Mouse (Mus musculus): ENCODE results near the gene Myom1. TPM values are rescaled to one million over a fixed set of nuclear protein-coding genes. Genes with fewer than 3 reads are reported as not detected.

Myom1 gene
- polyA plus RNA-seq, 1 experiment from 2014 or later = 2.6 TPM

DNA sequence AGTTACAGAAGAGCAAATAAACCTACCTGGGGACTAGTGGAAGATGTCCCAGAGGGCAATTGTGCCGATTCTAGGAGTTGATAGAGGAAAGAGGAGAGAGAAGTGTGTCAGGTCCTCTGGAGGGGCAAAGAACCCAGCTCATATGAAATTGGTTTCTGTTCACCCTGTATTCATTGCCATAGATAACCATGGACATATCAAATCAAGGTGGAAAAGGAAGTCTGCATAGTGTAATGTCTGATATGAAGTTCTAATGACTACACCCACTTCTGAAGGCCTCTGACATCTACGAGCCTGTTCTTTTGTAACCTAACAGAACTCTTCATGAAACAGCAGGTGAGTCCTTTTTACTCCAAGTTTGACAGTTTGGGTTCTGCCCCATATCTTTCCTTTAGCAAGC, 1.3 kb downstream of the Myom1 start:
- Histone ChIP-seq H3K27ac (replicated peaks) (peak overlapping the region; percentile 98), H3K9me3 (replicated peaks) (no peaks in the 10 kb centered on the region), H3K9ac (peak overlapping the region; percentile 96; the same call in 1 of the 2 replicates), H3K27me3 (no peaks in the 10 kb centered on the region), H3K36me3 (replicated peaks) (peaks cover 5% of the 10 kb centered on the region; the same call in 1 of the 2 replicates), H3K4me1 (replicated peaks) (peaks cover 41% of the 10 kb centered on the region), H3K4me2 (peak overlapping the region; percentile 81), H3K4me3 (replicated peaks) (no peak overlapping the region)
- 33% methylated on average over 2 of the region's 2 CpGs for WGBS (ENCODE audit: insufficient replicate concordance)
- ATAC-seq (ENCODE audit: insufficient read depth) = no peak

GRCm38 (mm10) chr17:71004186-71004960, 1.9 kb downstream of the Myom1 start:
- peak overlapping the region; percentile 98 for H3K27ac ChIP-seq (replicated peaks)
- 71% methylated on average over 10 of the region's 10 CpGs for WGBS (ENCODE audit: insufficient replicate concordance)
- H3K9ac ChIP-seq = no peak overlapping the region
- H3K4me2 ChIP-seq = peak overlapping the region; percentile 81
- H3K4me3 ChIP-seq (replicated peaks) = no peak overlapping the region
- ATAC-seq (ENCODE audit: insufficient read depth) = no peak
- peaks cover 38% of the 10 kb centered on the region for H3K4me1 ChIP-seq (replicated peaks)
- peaks cover 2% of the 10 kb centered on the region; the same call in 1 of the 2 replicates for H3K36me3 ChIP-seq (replicated peaks)
- no peaks in the 10 kb centered on the region for H3K27me3 ChIP-seq
- no peaks in the 10 kb centered on the region for H3K9me3 ChIP-seq (replicated peaks)

- Histone ChIP-seq H3K4me2 (no peak overlapping the region), H3K36me3 (replicated peaks) (no peaks in the 10 kb centered on the region), H3K27me3 (no peaks in the 10 kb centered on the region), H3K9ac (no peak overlapping the region), H3K4me3 (replicated peaks) (no peak overlapping the region), H3K27ac (replicated peaks) (no peak overlapping the region), H3K4me1 (replicated peaks) (peaks cover 22% of the 10 kb centered on the region), H3K9me3 (replicated peaks) (no peaks in the 10 kb centered on the region)
- no peak for ATAC-seq (ENCODE audit: insufficient read depth)
- 60% methylated on average over 5 of the region's 5 CpGs for WGBS (ENCODE audit: insufficient replicate concordance)
Measured at GRCm38 (mm10) chr17:71006976-71007375, 4.5 kb downstream of the Myom1 start.

GRCm38 (mm10) chr17:71008676-71009075, 6.2 kb downstream of the Myom1 start:
- 66% methylated on average over 3 of the region's 3 CpGs for WGBS (ENCODE audit: insufficient replicate concordance)
- no peak overlapping the region for H3K27ac ChIP-seq (replicated peaks)
- H3K9ac ChIP-seq = no peak overlapping the region
- no peak overlapping the region for H3K4me3 ChIP-seq (replicated peaks)
- no peak overlapping the region for H3K4me2 ChIP-seq
- no peaks in the 10 kb centered on the region for H3K36me3 ChIP-seq (replicated peaks)
- no peak for ATAC-seq (ENCODE audit: insufficient read depth)
- no peaks in the 10 kb centered on the region for H3K27me3 ChIP-seq
- peaks cover 11% of the 10 kb centered on the region for H3K4me1 ChIP-seq (replicated peaks)
- no peaks in the 10 kb centered on the region for H3K9me3 ChIP-seq (replicated peaks)

GRCm38 (mm10) chr17:71009751-71010150, 7.3 kb downstream of the Myom1 start:
- Histone ChIP-seq H3K4me3 (replicated peaks) (no peak overlapping the region), H3K36me3 (replicated peaks) (no peaks in the 10 kb centered on the region), H3K27ac (replicated peaks) (no peak overlapping the region), H3K4me2 (no peak overlapping the region), H3K9me3 (replicated peaks) (no peaks in the 10 kb centered on the region), H3K4me1 (replicated peaks) (no peaks in the 10 kb centered on the region), H3K9ac (no peak overlapping the region), H3K27me3 (no peaks in the 10 kb centered on the region)
- no peak for ATAC-seq (ENCODE audit: insufficient read depth)
- 63% methylated on average over 1 of the region's 1 CpGs for WGBS (ENCODE audit: insufficient replicate concordance)

GRCm38 (mm10) chr17:71010646-71011242, 8.3 kb downstream of the Myom1 start:
- Histone ChIP-seq H3K4me2 (no peak overlapping the region), H3K4me3 (replicated peaks) (no peak overlapping the region), H3K9me3 (replicated peaks) (no peaks in the 10 kb centered on the region), H3K27me3 (no peaks in the 10 kb centered on the region), H3K4me1 (replicated peaks) (no peaks in the 10 kb centered on the region), H3K36me3 (replicated peaks) (no peaks in the 10 kb centered on the region), H3K9ac (no peak overlapping the region), H3K27ac (replicated peaks) (no peak overlapping the region)
- peak; percentile 37; the same call in 1 of the 2 replicates for ATAC-seq (ENCODE audit: insufficient read depth)
- WGBS (ENCODE audit: insufficient replicate concordance) = 62% methylated on average over 7 of the region's 7 CpGs

- no peak for ATAC-seq (ENCODE audit: insufficient read depth)
- no peaks in the 10 kb centered on the region for H3K27me3 ChIP-seq
- H3K9me3 ChIP-seq (replicated peaks) = no peaks in the 10 kb centered on the region
- no peak overlapping the region for H3K4me3 ChIP-seq (replicated peaks)
- H3K4me2 ChIP-seq = no peak overlapping the region
- no peak overlapping the region for H3K9ac ChIP-seq
- 64% methylated on average over 9 of the region's 9 CpGs for WGBS (ENCODE audit: insufficient replicate concordance)
- no peaks in the 10 kb centered on the region for H3K4me1 ChIP-seq (replicated peaks)
- no peaks in the 10 kb centered on the region for H3K36me3 ChIP-seq (replicated peaks)
- H3K27ac ChIP-seq (replicated peaks) = no peak overlapping the region
Measured at GRCm38 (mm10) chr17:71011931-71012662, 9.7 kb downstream of the Myom1 start.

- WGBS (ENCODE audit: insufficient replicate concordance) = 73% methylated on average over 6 of the region's 6 CpGs
- no peaks in the 10 kb centered on the region for H3K4me1 ChIP-seq (replicated peaks)
- no peak for ATAC-seq (ENCODE audit: insufficient read depth)
Measured at GRCm38 (mm10) chr17:71013105-71013504, 10.7 kb downstream of the Myom1 start.

DNA sequence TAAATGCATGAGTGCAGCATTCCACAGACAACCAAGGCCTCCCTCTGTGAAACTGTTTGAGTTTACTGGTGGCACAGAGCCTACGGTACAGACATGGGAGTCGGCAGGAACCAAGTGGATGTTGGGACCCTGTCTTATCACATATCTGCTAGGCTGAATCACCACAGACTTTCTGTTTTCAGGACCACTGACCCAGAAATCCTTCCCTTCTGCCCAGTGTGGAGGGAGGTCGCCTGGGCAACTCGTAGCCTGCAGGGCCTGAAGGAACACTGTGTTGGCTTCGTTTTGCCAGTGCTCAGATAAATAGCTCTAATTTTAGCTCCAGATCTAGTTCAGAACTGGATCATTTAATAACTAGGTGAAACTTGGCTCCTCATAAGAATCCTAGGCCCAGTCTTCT, 12.5 kb downstream of the Myom1 start:
- H3K4me3 ChIP-seq (replicated peaks) = no peak overlapping the region
- H3K27me3 ChIP-seq = no peaks in the 10 kb centered on the region
- H3K27ac ChIP-seq (replicated peaks) = no peak overlapping the region
- no peak overlapping the region for H3K9ac ChIP-seq
- H3K36me3 ChIP-seq (replicated peaks) = no peaks in the 10 kb centered on the region
- H3K4me1 ChIP-seq (replicated peaks) = no peaks in the 10 kb centered on the region
- 43% methylated on average over 5 of the region's 5 CpGs for WGBS (ENCODE audit: insufficient replicate concordance)
- no peaks in the 10 kb centered on the region for H3K9me3 ChIP-seq (replicated peaks)
- no peak overlapping the region for H3K4me2 ChIP-seq
- ATAC-seq (ENCODE audit: insufficient read depth) = no peak

More at GRCm38 (mm10) chr17:71013105-71013504, 10.7 kb downstream of the Myom1 start:
- H3K27ac ChIP-seq (replicated peaks) = no peak overlapping the region
- no peaks in the 10 kb centered on the region for H3K27me3 ChIP-seq
- H3K9me3 ChIP-seq (replicated peaks) = no peaks in the 10 kb centered on the region
- H3K36me3 ChIP-seq (replicated peaks) = no peaks in the 10 kb centered on the region
- no peak overlapping the region for H3K4me2 ChIP-seq
- H3K9ac ChIP-seq = no peak overlapping the region
- no peak overlapping the region for H3K4me3 ChIP-seq (replicated peaks)

DNA sequence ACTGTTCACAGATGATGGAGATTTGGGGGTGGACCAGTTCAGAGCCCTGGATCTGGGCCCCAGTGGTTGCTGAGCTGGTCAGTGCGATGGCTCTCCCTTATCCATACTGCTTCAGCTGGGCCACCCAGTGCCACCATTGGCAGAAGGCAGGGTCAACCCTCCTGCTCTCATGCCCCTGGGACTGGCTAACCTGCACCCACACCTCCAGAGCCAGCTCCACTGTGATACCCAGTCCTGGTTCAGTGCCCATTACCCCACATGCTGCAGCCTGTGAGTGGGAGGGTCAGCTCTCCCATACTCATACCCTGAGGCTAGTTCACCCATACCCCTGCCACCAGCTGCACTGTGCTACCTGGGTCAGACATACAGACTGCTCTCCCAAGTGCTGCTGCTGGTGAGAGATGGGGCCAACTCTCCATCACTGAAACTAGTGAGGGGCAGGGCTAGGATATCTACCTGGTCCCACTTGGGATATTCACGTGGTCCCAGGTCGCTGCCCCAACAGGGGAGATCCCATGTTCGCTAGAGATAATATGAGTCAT, 15.1 kb downstream of the Myom1 start:
- Histone ChIP-seq H3K9me3 (replicated peaks) (no peaks in the 10 kb centered on the region), H3K4me2 (no peak overlapping the region), H3K27me3 (no peaks in the 10 kb centered on the region), H3K27ac (replicated peaks) (no peak overlapping the region), H3K36me3 (replicated peaks) (no peaks in the 10 kb centered on the region), H3K4me3 (replicated peaks) (no peak overlapping the region), H3K4me1 (replicated peaks) (no peaks in the 10 kb centered on the region), H3K9ac (no peak overlapping the region)
- ATAC-seq (ENCODE audit: insufficient read depth) = no peak
- WGBS (ENCODE audit: insufficient replicate concordance) = 71% methylated on average over 4 of the region's 4 CpGs

- WGBS (ENCODE audit: insufficient replicate concordance) = 73% methylated on average over 3 of the region's 3 CpGs
- no peak for ATAC-seq (ENCODE audit: insufficient read depth)
- Histone ChIP-seq H3K27ac (replicated peaks) (no peak overlapping the region), H3K4me2 (no peak overlapping the region), H3K9ac (no peak overlapping the region), H3K27me3 (no peaks in the 10 kb centered on the region), H3K36me3 (replicated peaks) (no peaks in the 10 kb centered on the region), H3K9me3 (replicated peaks) (no peaks in the 10 kb centered on the region), H3K4me1 (replicated peaks) (no peaks in the 10 kb centered on the region), H3K4me3 (replicated peaks) (no peak overlapping the region)
Measured at GRCm38 (mm10) chr17:71018151-71018550, 15.7 kb downstream of the Myom1 start.
